Mouse (Mus musculus) CH12.LX (cell line): ENCODE results near the gene Dgkz. TPM values are rescaled to one million over a fixed set of nuclear protein-coding genes. Genes with fewer than 3 reads are reported as not detected.

ENCODE experiments used
- DNase-seq: peaks from one replicate; pipeline ENCODE4 v3.0.0-alpha.2; 2013; ENCODE audit errors: extremely low read depth
- H3K27ac ChIP-seq: 2 replicates; pipeline ENCODE4 v1.5.1; 2012; ENCODE audit warnings: low read depth, mild to moderate bottlenecking, control low read depth, moderate library complexity; ENCODE audit not compliant: insufficient read depth
- H3K27me3 ChIP-seq: replicated peaks from 2 replicates; pipeline ENCODE3; 2012; ENCODE audit warnings: inconsistent platforms
- H3K36me3 ChIP-seq, 2 experiments: replicated peaks in 1 of 2; 2 replicates each; pipeline versions ENCODE3 to v1.6.1; 2012; ENCODE audit warnings: inconsistent platforms in 1 of 2, low read length in 1 of 2, mild to moderate bottlenecking in 1 of 2, mixed read lengths in 1 of 2, moderate library complexity in 1 of 2; ENCODE audit not compliant: control insufficient read depth in 1 of 2, insufficient read depth in 1 of 2
- H3K4me1 ChIP-seq, 2 experiments: 2 replicates each; pipeline ENCODE4 v1.6.1; 2012; ENCODE audit warnings: inconsistent platforms in 1 of 2, moderate library complexity in 1 of 2; ENCODE audit not compliant: insufficient read depth in 2 of 2, control insufficient read depth in 1 of 2
- H3K4me2 ChIP-seq: 2 replicates; pipeline ENCODE4 v1.6.1; 2012; ENCODE audit warnings: low read depth, mild to moderate bottlenecking, control low read depth; ENCODE audit not compliant: poor library complexity, insufficient read depth, severe bottlenecking
- H3K4me3 ChIP-seq, 3 experiments: fragments of 150-350 bp in 1 of 3; sonication (generic) in 1 of 3; replicated peaks in 1 of 3; 2 replicates each; pipeline versions ENCODE3 to v1.5.1; 2011 to 2012; ENCODE audit warnings: low read depth in 2 of 3, low read length in 2 of 3, mild to moderate bottlenecking in 2 of 3, moderate library complexity in 2 of 3, control low read depth in 1 of 3, improper control_type of control experiment in 1 of 3, inconsistent platforms in 1 of 3, mixed read lengths in 1 of 3; ENCODE audit not compliant: poor library complexity in 1 of 3
- H3K79me2 ChIP-seq: replicated peaks from 2 replicates; pipeline ENCODE4 v1.6.1; 2012; ENCODE audit warnings: mild to moderate bottlenecking, moderate library complexity; ENCODE audit not compliant: control insufficient read depth, poor library complexity, insufficient read depth, severe bottlenecking; ENCODE audit errors: extremely low read depth
- H3K9ac ChIP-seq: 2 replicates; pipeline ENCODE4 v1.6.1; 2012; ENCODE audit warnings: low read depth, mild to moderate bottlenecking, control low read depth, moderate library complexity; ENCODE audit not compliant: insufficient read depth
- H3K9me3 ChIP-seq: replicated peaks from 2 replicates; pipeline ENCODE3; 2012; ENCODE audit warnings: low read length, inconsistent platforms, mixed read lengths
- BHLHE40 ChIP-seq: IDR thresholded peaks from 2 replicates; pipeline ENCODE4 v1.6.1; 2011; ENCODE audit warnings: mild to moderate bottlenecking, low read depth, low read length, improper control_type of control experiment
- CHD1 ChIP-seq: IDR thresholded peaks from 2 replicates; pipeline ENCODE4 v1.6.1; 2012; ENCODE audit warnings: low read depth, low read length, improper control_type of control experiment, inconsistent platforms
- CHD2 ChIP-seq: IDR thresholded peaks from 2 replicates; pipeline ENCODE4 v1.6.1; 2011; ENCODE audit warnings: low read length, improper control_type of control experiment
- CTCF ChIP-seq, 2 experiments: IDR thresholded peaks in 1 of 2; conservative IDR thresholded peaks in 1 of 2; 2 replicates each; pipeline ENCODE4 v1.5.1; 2011 to 2012; ENCODE audit warnings: low read depth in 2 of 2, low read length in 2 of 2, improper control_type of control experiment in 1 of 2, inconsistent platforms in 1 of 2, mild to moderate bottlenecking in 1 of 2, moderate library complexity in 1 of 2
- E2F4 ChIP-seq: IDR thresholded peaks from 2 replicates; pipeline ENCODE4 v1.6.1; 2011; ENCODE audit warnings: low read depth, low read length, improper control_type of control experiment; ENCODE audit not compliant: insufficient replicate concordance
- ELF1 ChIP-seq: IDR thresholded peaks from 2 replicates; pipeline ENCODE4 v1.6.1; 2014; ENCODE audit warnings: low read depth, mild to moderate bottlenecking, inconsistent platforms, low read length, improper control_type of control experiment
- EP300 ChIP-seq: IDR thresholded peaks from 2 replicates; pipeline ENCODE4 v1.6.1; 2011; ENCODE audit warnings: low read length, improper control_type of control experiment
- ETS1 ChIP-seq: conservative IDR thresholded peaks from 2 replicates; pipeline ENCODE4 v1.6.1; 2012; ENCODE audit warnings: low read depth, mild to moderate bottlenecking, inconsistent platforms, low read length, improper control_type of control experiment, moderate library complexity
- GABPA ChIP-seq: IDR thresholded peaks from 2 replicates; pipeline ENCODE4 v1.6.1; 2012; ENCODE audit warnings: low read depth, low read length, improper control_type of control experiment, inconsistent platforms; ENCODE audit not compliant: insufficient replicate concordance
- HCFC1 ChIP-seq: IDR thresholded peaks from 2 replicates; pipeline ENCODE4 v1.6.1; 2012; ENCODE audit warnings: low read depth, mild to moderate bottlenecking, inconsistent platforms, low read length, improper control_type of control experiment
- IRF4 ChIP-seq: IDR thresholded peaks from 2 replicates; pipeline ENCODE4 v1.6.1; 2014; ENCODE audit warnings: low read depth, mild to moderate bottlenecking, inconsistent platforms, low read length, improper control_type of control experiment
- JUN ChIP-seq: IDR thresholded peaks from 2 replicates; pipeline ENCODE4 v1.6.1; 2011; ENCODE audit warnings: low read depth, mild to moderate bottlenecking, low read length, improper control_type of control experiment, moderate library complexity; ENCODE audit not compliant: insufficient read depth
- JUND ChIP-seq: conservative IDR thresholded peaks from 2 replicates; pipeline ENCODE4 v1.6.1; 2011; ENCODE audit warnings: low read depth, low read length, improper control_type of control experiment
- KAT2A ChIP-seq: IDR thresholded peaks from 2 replicates; pipeline ENCODE4 v1.6.1; 2012; ENCODE audit warnings: low read length, improper control_type of control experiment, inconsistent platforms; ENCODE audit not compliant: insufficient replicate concordance
- MAFK ChIP-seq: IDR thresholded peaks from 2 replicates; pipeline ENCODE4 v1.6.1; 2011; ENCODE audit warnings: low read length, improper control_type of control experiment; ENCODE audit not compliant: insufficient replicate concordance
- MAX ChIP-seq: IDR thresholded peaks from 2 replicates; pipeline ENCODE4 v1.6.1; 2011; ENCODE audit warnings: low read length, improper control_type of control experiment
- MAZ ChIP-seq: IDR thresholded peaks from 2 replicates; pipeline ENCODE4 v1.6.1; 2012; ENCODE audit warnings: low read depth, mild to moderate bottlenecking, inconsistent platforms, low read length, improper control_type of control experiment, moderate library complexity
- MEF2A ChIP-seq: IDR thresholded peaks from 2 replicates; pipeline ENCODE4 v1.6.1; 2014; ENCODE audit warnings: low read depth, mild to moderate bottlenecking, inconsistent platforms, low read length, improper control_type of control experiment, borderline replicate concordance
- MXI1 ChIP-seq: IDR thresholded peaks from 2 replicates; pipeline ENCODE4 v1.6.1; 2011; ENCODE audit warnings: mild to moderate bottlenecking, low read depth, low read length, improper control_type of control experiment
- MYC ChIP-seq: IDR thresholded peaks from 2 replicates; pipeline ENCODE4 v1.6.1; 2011; ENCODE audit warnings: low read depth, mild to moderate bottlenecking, improper control_type of control experiment, low read length
- NELFE ChIP-seq: IDR thresholded peaks from 2 replicates; pipeline ENCODE4 v1.6.1; 2011; ENCODE audit warnings: low read depth, low read length, improper control_type of control experiment
- NRF1 ChIP-seq: IDR thresholded peaks from 2 replicates; pipeline ENCODE4 v1.6.1; 2014; ENCODE audit warnings: low read depth, mild to moderate bottlenecking, inconsistent platforms, low read length, improper control_type of control experiment, moderate library complexity
- PAX5 ChIP-seq: IDR thresholded peaks from 2 replicates; pipeline ENCODE4 v1.6.1; 2012; ENCODE audit warnings: low read length, inconsistent platforms, mixed read lengths
- POLR2A ChIP-seq: IDR thresholded peaks from 2 replicates; pipeline ENCODE4 v1.6.1; 2011; ENCODE audit warnings: low read depth, mild to moderate bottlenecking, improper control_type of control experiment, low read length
- POLR2AphosphoS2 ChIP-seq: IDR thresholded peaks from 2 replicates; pipeline ENCODE4 v1.6.1; 2011; ENCODE audit warnings: low read depth, low read length, improper control_type of control experiment
- RAD21 ChIP-seq: IDR thresholded peaks from 2 replicates; pipeline ENCODE4 v1.6.1; 2011; ENCODE audit warnings: low read depth, mild to moderate bottlenecking, low read length, improper control_type of control experiment, moderate library complexity
- RCOR1 ChIP-seq: conservative IDR thresholded peaks from 2 replicates; pipeline ENCODE4 v1.6.1; 2012; ENCODE audit warnings: low read depth, mild to moderate bottlenecking, inconsistent platforms, low read length, improper control_type of control experiment
- SIN3A ChIP-seq: IDR thresholded peaks from 2 replicates; pipeline ENCODE4 v1.6.1; 2012; ENCODE audit warnings: low read length, improper control_type of control experiment, inconsistent platforms
- SMC3 ChIP-seq: IDR thresholded peaks from 2 replicates; pipeline ENCODE4 v1.6.1; 2011; ENCODE audit warnings: low read depth, low read length, improper control_type of control experiment
- TBP ChIP-seq: conservative IDR thresholded peaks from 2 replicates; pipeline ENCODE4 v1.6.1; 2011; ENCODE audit warnings: low read depth, low read length, improper control_type of control experiment
- TCF12 ChIP-seq: IDR thresholded peaks from 2 replicates; pipeline ENCODE4 v1.6.1; 2014; ENCODE audit warnings: low read depth, mild to moderate bottlenecking, inconsistent platforms, low read length, improper control_type of control experiment
- UBTF ChIP-seq: IDR thresholded peaks from 2 replicates; pipeline ENCODE4 v1.6.1; 2012; ENCODE audit warnings: low read depth, mild to moderate bottlenecking, inconsistent platforms, low read length, improper control_type of control experiment, moderate library complexity
- USF1 ChIP-seq: IDR thresholded peaks from 2 replicates; pipeline ENCODE4 v1.6.1; 2014; ENCODE audit warnings: low read depth, mild to moderate bottlenecking, inconsistent platforms, low read length, improper control_type of control experiment
- USF2 ChIP-seq: conservative IDR thresholded peaks from 2 replicates; pipeline ENCODE4 v1.6.1; 2011; ENCODE audit warnings: low read depth, low read length, improper control_type of control experiment
- ZC3H11A ChIP-seq: IDR thresholded peaks from 2 replicates; pipeline ENCODE4 v1.6.1; 2012; ENCODE audit warnings: low read depth, mild to moderate bottlenecking, inconsistent platforms, low read length, improper control_type of control experiment
- ZKSCAN1 ChIP-seq: IDR thresholded peaks from 2 replicates; pipeline ENCODE4 v1.6.1; 2012; ENCODE audit warnings: low read depth, inconsistent platforms, low read length, improper control_type of control experiment, borderline replicate concordance
- ZMIZ1 ChIP-seq: IDR thresholded peaks from 2 replicates; pipeline ENCODE4 v1.6.1; 2012; ENCODE audit warnings: low read depth, mild to moderate bottlenecking, inconsistent platforms, low read length, improper control_type of control experiment
- ZNF384 ChIP-seq: IDR thresholded peaks from 2 replicates; pipeline ENCODE4 v1.6.1; 2012; ENCODE audit warnings: low read depth, low read length, improper control_type of control experiment, inconsistent platforms
- dilution Hi-C: fragments of 300-500 bp; cut with MboI; formaldehyde crosslinking; loops from 2 replicates; pipeline ENCODE4 v1.14.3; 2020; ENCODE audit warnings: low sequenced_read_pairs; ENCODE audit not compliant: extremely low pct_unique_long_range_greater_than_20kb, extremely low pct_ligation_motif_present
- in situ Hi-C: fragments of 300-500 bp; cut with MboI; formaldehyde crosslinking; loops from 3 replicates; pipeline ENCODE4 v1.14.3; 2019; ENCODE audit warnings: low sequenced_read_pairs, low pct_ligation_motif_present, low pct_unique_long_range_greater_than_20kb, mixed read lengths
- polyA plus RNA-seq: library from polyadenylated mRNA; unstranded; fragments of >175 nt; gene quantifications from 2 replicates; pipeline ENCODE4 v1.2.1, GENCODE M21; 2012; ENCODE audit warnings: low read depth; ENCODE audit not compliant: insufficient read length
- total RNA-seq, 2 experiments: library from RNA; depleted of rRNA; stranded (reverse); fragments of 300-350 nt in 1 of 2; fragments of >200 nt in 1 of 2; gene quantifications; 2 replicates each; pipeline ENCODE4 v1.2.3; 2012 to 2014

Dgkz gene
- total and polyA plus RNA-seq, 3 experiments = 38.6 to 60.2 (median 50.4) TPM

GRCm38 (mm10) chr2:91922586-91923414, 52.9 kb downstream of the Dgkz start:
- no peaks in the 10 kb centered on the region for H3K27me3 ChIP-seq
- H3K27ac ChIP-seq = no peak overlapping the region
- in situ Hi-C loops = loop anchor here (10.0 kb wide), 1 partner anchor 148 kb away; no protein-coding TSS in a partner anchor
- H3K4me1 ChIP-seq = peaks cover 10 to 34% of the 10 kb centered on the region in 2 experiments
- peak overlapping the region; percentile 87 for H3K4me2 ChIP-seq
- peak overlapping the region; percentile 45 for H3K9ac ChIP-seq
- H3K79me2 ChIP-seq = no peaks in the 10 kb centered on the region; the same call in 1 of the 2 replicates
- TF ChIP-seq JUND (no peak), MEF2A (no peak), ZNF384 (no peak), MAZ (no peak), ZKSCAN1 (no peak), RCOR1 (no peak), TCF12 (0 out of 2 replicates have a peak, but pooled peaks have one; percentile 34), CHD1 (no peak), ETS1 (no peak), MXI1 (peak; percentile 16; the same call in 1 of the 2 replicates), SMC3 (no peak), BHLHE40 (no peak), CTCF (conservative IDR thresholded peaks at IDR 0.05 in 1 of 2, IDR thresholded peaks at IDR 0.05 in 1 of 2; ENCODE audit: low read depth in 2 of 2, low read length in 2 of 2) (no peak), USF2 (no peak), ELF1 (peak; percentile 42), USF1 (no peak), UBTF (no peak), E2F4 (no peak), GABPA (no peak), CHD2 (no peak), RAD21 (no peak), TBP (no peak), JUN (no peak), NELFE (peak; percentile 56; the same call in 1 of the 2 replicates), SIN3A (no peak), ZC3H11A (no peak), ZMIZ1 (no peak), PAX5 (no peak), HCFC1 (no peak), KAT2A (no peak), MYC (no peak), POLR2AphosphoS2 (no peak), MAX (0 out of 2 replicates have a peak, but pooled peaks have one; percentile 28), MAFK (no peak), NRF1 (no peak), POLR2A (peak; percentile 75), EP300 (no peak), IRF4 (no peak)
- TF ChIP-seq, all 38 proteins: peak for 6
- H3K36me3 ChIP-seq = peaks cover 10 to 58% of the 10 kb centered on the region in 2 experiments
- dilution Hi-C loops = no loop called here
- H3K9me3 ChIP-seq = no peaks in the 10 kb centered on the region
- peak; percentile 75 for DNase-seq
- peak overlapping the region; percentile 68 to 70 (median 69) for H3K4me3 ChIP-seq
